Mouse (Mus musculus) midbrain, embryonic 13.5 days (tissue): ENCODE measurements around the gene Napsa. TPM values are rescaled to one million over a fixed set of nuclear protein-coding genes. Genes with fewer than 3 reads are reported as not detected.
A peak's percentile ranks its signal among the peaks of the same experiment; 100 is the strongest.

ENCODE experiments used
- ATAC-seq: fragments of 200-750 bp; cut with Nextera tagmentation; 2 replicates; pipeline ENCODE4 v1.8.0; 2017; ENCODE audit warnings: mild to moderate bottlenecking, moderate TSS enrichment, moderate library complexity
- H3K27ac ChIP-seq: fragments of 300-500 bp; sonication (generic); 2 replicates; pipeline ENCODE4 v1.5.1; 2015; ENCODE audit warnings: inconsistent platforms, mild to moderate bottlenecking, moderate library complexity
- H3K27me3 ChIP-seq: fragments of 300-500 bp; sonication (generic); 2 replicates; pipeline ENCODE4 v1.6.1; 2015; ENCODE audit warnings: mild to moderate bottlenecking, inconsistent platforms
- H3K36me3 ChIP-seq: fragments of 300-500 bp; sonication (generic); 2 replicates; pipeline ENCODE4 v1.6.1; 2015; ENCODE audit warnings: mild to moderate bottlenecking, inconsistent platforms
- H3K4me1 ChIP-seq: fragments of 300-500 bp; sonication (generic); replicated peaks from 2 replicates; pipeline ENCODE4 v1.6.1; 2015; ENCODE audit warnings: inconsistent platforms
- H3K4me2 ChIP-seq: fragments of 300-500 bp; sonication (generic); replicated peaks from 2 replicates; pipeline ENCODE4 v1.6.1; 2015; ENCODE audit warnings: moderate library complexity, mild to moderate bottlenecking, inconsistent platforms
- H3K4me3 ChIP-seq: fragments of 300-500 bp; sonication (generic); replicated peaks from 2 replicates; pipeline ENCODE4 v1.5.1; 2015; ENCODE audit warnings: mild to moderate bottlenecking, inconsistent platforms
- H3K9ac ChIP-seq: fragments of 300-500 bp; sonication (generic); replicated peaks from 2 replicates; pipeline ENCODE4 v1.6.1; 2015; ENCODE audit warnings: mild to moderate bottlenecking, inconsistent platforms
- H3K9me3 ChIP-seq: fragments of 300-500 bp; sonication (generic); 2 replicates; pipeline ENCODE4 v1.6.1; 2016; ENCODE audit warnings: mild to moderate bottlenecking, inconsistent platforms
- WGBS: fragments of 180-500 bp; shearing (Covaris S2); methylation state at CpG from one replicate; pipeline ENCODE4 v1.1.7; 2015; 5-methylcytosine and 5-hydroxymethylcytosine counted together
- polyA plus RNA-seq: library from polyadenylated mRNA; unstranded; fragments of >200 nt; fragmentation: Nextera tagmentation; extraction: Ambion mirVana; gene quantifications from 2 replicates; pipeline ENCODE4 v1.2.1, GENCODE M21; 2015

The Napsa gene
- polyA plus RNA-seq, 1 experiment from 2014 or later = 1.3 TPM

- peaks cover 67% of the 10 kb centered on the region for H3K27me3 ChIP-seq
- WGBS = 3% methylated on average over 20 of the region's 20 CpGs
These were observed 31.1 kb downstream of the Napsa start for GRCm38 (mm10) chr7:44603186-44603855.

GRCm38 (mm10) chr7:44604139-44604606, 32.0 kb downstream of the Napsa start:
- Histone ChIP-seq H3K27me3 (peaks cover 71% of the 10 kb centered on the region), H3K9me3 (no peaks in the 10 kb centered on the region), H3K4me3 (peak overlapping the region; percentile 28), H3K4me1 (peaks cover 40% of the 10 kb centered on the region), H3K9ac (peak overlapping the region; percentile 33; the same call in 1 of the 2 replicates), H3K27ac (no peak overlapping the region), H3K36me3 (no peaks in the 10 kb centered on the region), H3K4me2 (peak overlapping the region; percentile 49)
- WGBS = under 1% methylated on average over 24 of the region's 25 CpGs
- peak; percentile 59 for ATAC-seq

More at GRCm38 (mm10) chr7:44603186-44603855, 31.1 kb downstream of the Napsa start:
- Histone ChIP-seq H3K9ac (no peak overlapping the region), H3K4me3 (no peak overlapping the region), H3K4me2 (peak overlapping the region; percentile 49), H3K4me1 (peaks cover 40% of the 10 kb centered on the region), H3K27ac (no peak overlapping the region), H3K9me3 (no peaks in the 10 kb centered on the region), H3K36me3 (no peaks in the 10 kb centered on the region)
- no peak for ATAC-seq

- H3K4me1 ChIP-seq = peaks cover 40% of the 10 kb centered on the region
- H3K27me3 ChIP-seq = peaks cover 71% of the 10 kb centered on the region
- no peaks in the 10 kb centered on the region for H3K9me3 ChIP-seq
- H3K36me3 ChIP-seq = no peaks in the 10 kb centered on the region
- no peak overlapping the region for H3K27ac ChIP-seq
- 2% methylated on average over 8 of the region's 8 CpGs for WGBS
- 0 out of 2 replicates have a peak, but pooled peaks have one; percentile 27 for ATAC-seq
- H3K4me3 ChIP-seq = peak overlapping the region; percentile 28
- no peak overlapping the region for H3K9ac ChIP-seq
- H3K4me2 ChIP-seq = peak overlapping the region; percentile 49
These were observed 32.4 kb downstream of the Napsa start for GRCm38 (mm10) chr7:44604619-44605018.

- 32% methylated on average over 7 of the region's 7 CpGs for WGBS
- no peak overlapping the region for H3K4me2 ChIP-seq
- H3K27ac ChIP-seq = no peak overlapping the region
- no peak for ATAC-seq
- H3K4me3 ChIP-seq = no peak overlapping the region
- H3K4me1 ChIP-seq = peaks cover 40% of the 10 kb centered on the region
- H3K9ac ChIP-seq = no peak overlapping the region
- peaks cover 71% of the 10 kb centered on the region for H3K27me3 ChIP-seq
- no peaks in the 10 kb centered on the region for H3K36me3 ChIP-seq
- no peaks in the 10 kb centered on the region for H3K9me3 ChIP-seq
These were observed 33.3 kb downstream of the Napsa start for GRCm38 (mm10) chr7:44605436-44605835.

- Histone ChIP-seq H3K9me3 (no peaks in the 10 kb centered on the region), H3K4me1 (peaks cover 38% of the 10 kb centered on the region), H3K4me2 (no peak overlapping the region), H3K27ac (no peak overlapping the region), H3K4me3 (no peak overlapping the region), H3K27me3 (peaks cover 62% of the 10 kb centered on the region), H3K9ac (no peak overlapping the region), H3K36me3 (no peaks in the 10 kb centered on the region)
- WGBS = 10% methylated on average over 29 of the region's 29 CpGs
- ATAC-seq = no peak
These were observed 34.2 kb downstream of the Napsa start for GRCm38 (mm10) chr7:44606171-44606901.

- Histone ChIP-seq H3K9me3 (no peaks in the 10 kb centered on the region), H3K4me1 (0 out of 2 replicates have a peak, but pooled peaks cover 3% of the 10 kb centered on the region), H3K27ac (no peak overlapping the region), H3K4me3 (no peak overlapping the region), H3K4me2 (no peak overlapping the region), H3K36me3 (no peaks in the 10 kb centered on the region), H3K27me3 (peaks cover 40% of the 10 kb centered on the region), H3K9ac (no peak overlapping the region)
- WGBS = 73% methylated on average over 7 of the region's 7 CpGs
- ATAC-seq = no peak
These were observed 40.0 kb downstream of the Napsa start for GRCm38 (mm10) chr7:44612192-44612591.

GRCm38 (mm10) chr7:44614041-44614688, 42.0 kb downstream of the Napsa start:
- H3K4me3 ChIP-seq = no peak overlapping the region
- no peak overlapping the region for H3K27ac ChIP-seq
- peak overlapping the region; percentile 15; the same call in 1 of the 2 replicates for H3K4me2 ChIP-seq

GRCm38 (mm10) chr7:44615309-44615708, 43.1 kb downstream of the Napsa start:
- Histone ChIP-seq H3K27me3 (peaks cover 26% of the 10 kb centered on the region), H3K9ac (no peak overlapping the region), H3K4me2 (no peak overlapping the region), H3K9me3 (peaks cover 3% of the 10 kb centered on the region), H3K4me1 (0 out of 2 replicates have a peak, but pooled peaks cover 3% of the 10 kb centered on the region), H3K27ac (no peak overlapping the region), H3K36me3 (no peaks in the 10 kb centered on the region), H3K4me3 (no peak overlapping the region)
- no peak for ATAC-seq
- WGBS = 16% methylated on average over 10 of the region's 10 CpGs

More at GRCm38 (mm10) chr7:44614041-44614688, 42.0 kb downstream of the Napsa start:
- Histone ChIP-seq H3K4me1 (0 out of 2 replicates have a peak, but pooled peaks cover 3% of the 10 kb centered on the region), H3K27me3 (peaks cover 26% of the 10 kb centered on the region), H3K36me3 (no peaks in the 10 kb centered on the region), H3K9me3 (no peaks in the 10 kb centered on the region), H3K9ac (no peak overlapping the region)
- WGBS = 9% methylated on average over 20 of the region's 20 CpGs
- ATAC-seq = 0 out of 2 replicates have a peak, but pooled peaks have one; percentile 20

GRCm38 (mm10) chr7:44615987-44616386, 43.8 kb downstream of the Napsa start:
- 83% methylated on average over 14 of the region's 14 CpGs for WGBS
- no peak overlapping the region for H3K4me2 ChIP-seq
- H3K27me3 ChIP-seq = peaks cover 26% of the 10 kb centered on the region
- no peak overlapping the region for H3K4me3 ChIP-seq
- peaks cover 4% of the 10 kb centered on the region for H3K9me3 ChIP-seq
- ATAC-seq = no peak
- H3K36me3 ChIP-seq = no peaks in the 10 kb centered on the region
- H3K27ac ChIP-seq = no peak overlapping the region
- H3K9ac ChIP-seq = no peak overlapping the region
- H3K4me1 ChIP-seq = 0 out of 2 replicates have a peak, but pooled peaks cover 3% of the 10 kb centered on the region

- ATAC-seq = no peak
- WGBS = 76% methylated on average over 3 of the region's 3 CpGs
These were observed 44.9 kb downstream of the Napsa start for GRCm38 (mm10) chr7:44617059-44617458.

GRCm38 (mm10) chr7:44623714-44624542, 51.7 kb downstream of the Napsa start:
- Histone ChIP-seq H3K9ac (no peak overlapping the region), H3K27ac (no peak overlapping the region), H3K4me3 (no peak overlapping the region), H3K4me2 (no peak overlapping the region), H3K36me3 (no peaks in the 10 kb centered on the region), H3K4me1 (peaks cover 4% of the 10 kb centered on the region; the same call in 1 of the 2 replicates), H3K9me3 (peaks cover 4% of the 10 kb centered on the region), H3K27me3 (peaks cover 10% of the 10 kb centered on the region; the same call in 1 of the 2 replicates)
- WGBS = 44% methylated on average over 18 of the region's 18 CpGs
- no peak for ATAC-seq

More at GRCm38 (mm10) chr7:44617059-44617458, 44.9 kb downstream of the Napsa start:
- H3K9ac ChIP-seq = no peak overlapping the region
- no peak overlapping the region for H3K4me3 ChIP-seq
- H3K27me3 ChIP-seq = peaks cover 26% of the 10 kb centered on the region
- no peak overlapping the region for H3K27ac ChIP-seq
- peaks cover 4% of the 10 kb centered on the region for H3K9me3 ChIP-seq
- no peak overlapping the region for H3K4me2 ChIP-seq
- no peaks in the 10 kb centered on the region for H3K36me3 ChIP-seq
- H3K4me1 ChIP-seq = 0 out of 2 replicates have a peak, but pooled peaks cover 3% of the 10 kb centered on the region
